Mouse (Mus musculus) midbrain, postnatal 0 days (tissue): ENCODE measurements around the gene Zfp39. TPM values are rescaled to one million over a fixed set of nuclear protein-coding genes. Genes with fewer than 3 reads are reported as not detected.

Source experiments
- ATAC-seq: fragments of 200-750 bp; cut with Nextera tagmentation; 2 replicates; pipeline ENCODE4 v1.8.0; 2017; ENCODE audit warnings: moderate number of reproducible peaks, mild to moderate bottlenecking, moderate TSS enrichment, moderate library complexity; ENCODE audit not compliant: low FRiP score
- DNase-seq: peaks from one replicate; pipeline ENCODE4 v3.0.0-alpha.2; 2015; ENCODE audit warnings: low spot score
- H3K27ac ChIP-seq: fragments of 300-500 bp; sonication (generic); 2 replicates; pipeline ENCODE4 v1.5.1; 2014; ENCODE audit warnings: low read depth, mild to moderate bottlenecking, low read length, mixed read lengths
- H3K27me3 ChIP-seq: fragments of 300-500 bp; sonication (generic); 2 replicates; pipeline ENCODE4 v1.6.1; 2014; ENCODE audit warnings: low read length, control low read depth, mixed read lengths; ENCODE audit not compliant: insufficient read depth
- H3K36me3 ChIP-seq: fragments of 300-500 bp; sonication (generic); 2 replicates; pipeline ENCODE4 v1.6.1; 2014; ENCODE audit warnings: low read length, control low read depth, mixed read lengths; ENCODE audit not compliant: insufficient read depth
- H3K4me1 ChIP-seq: fragments of 300-500 bp; sonication (generic); 2 replicates; pipeline ENCODE4 v1.6.1; 2014; ENCODE audit warnings: mild to moderate bottlenecking, control low read depth, antibody characterized with exemption, low read length, mixed read lengths; ENCODE audit not compliant: insufficient read depth
- H3K4me2 ChIP-seq: fragments of 300-500 bp; sonication (generic); 2 replicates; pipeline ENCODE4 v1.6.1; 2014; ENCODE audit warnings: low read depth, mild to moderate bottlenecking, low read length, mixed read lengths; ENCODE audit not compliant: poor library complexity, severe bottlenecking
- H3K4me3 ChIP-seq: fragments of 300-500 bp; sonication (generic); 2 replicates; pipeline ENCODE4 v1.5.1; 2014; ENCODE audit warnings: low read depth, mild to moderate bottlenecking, low read length, moderate library complexity
- H3K9ac ChIP-seq: fragments of 300-500 bp; sonication (generic); replicated peaks from 2 replicates; pipeline ENCODE4 v1.6.1; 2014; ENCODE audit warnings: mild to moderate bottlenecking, low read length, moderate library complexity, mixed read lengths; ENCODE audit not compliant: poor library complexity, severe bottlenecking
- H3K9me3 ChIP-seq: fragments of 300-500 bp; sonication (generic); 2 replicates; pipeline ENCODE4 v1.6.1; 2016; ENCODE audit warnings: low read length, control low read depth
- CTCF ChIP-seq: IDR thresholded peaks from 2 replicates; pipeline ENCODE4 v1.5.1; 2016; ENCODE audit warnings: antibody characterized with exemption, mild to moderate bottlenecking
- WGBS: fragments of 180-500 bp; shearing (Covaris S2); extraction: QIAGEN DNeasy Blood & Tissue Kit; methylation state at CpG from one replicate; pipeline ENCODE4 v1.1.7; 2014; 5-methylcytosine and 5-hydroxymethylcytosine counted together
- polyA plus RNA-seq: library from polyadenylated mRNA; unstranded; fragments of >200 nt; fragmentation: Nextera tagmentation; extraction: Ambion mirVana; gene quantifications from 2 replicates; pipeline ENCODE4 v1.2.1, GENCODE M21; 2015
- total RNA-seq: library from RNA; depleted of rRNA; stranded (reverse); fragments of >200 nt; gene quantifications from 2 replicates; pipeline ENCODE4 v1.2.3, GENCODE M21; 2014

The Zfp39 gene
- total and polyA plus RNA-seq, 2 experiments from 2014 or later: 7.5 to 9.5 TPM

GRCm38 (mm10) chr11:58897485-58897884, 6.5 kb downstream of the Zfp39 start:
- H3K4me1 ChIP-seq: no peaks in the 10 kb centered on the region
- ATAC-seq (no peak), DNase-seq (no peak)
- H3K9ac ChIP-seq: no peak overlapping the region
- 84% methylated on average over 6 of the region's 6 CpGs for WGBS
- H3K9me3 ChIP-seq: no peaks in the 10 kb centered on the region
- H3K27me3 ChIP-seq: no peaks in the 10 kb centered on the region
- H3K36me3 ChIP-seq: peaks cover 27% of the 10 kb centered on the region; the same call in 1 of the 2 replicates
- H3K4me2 ChIP-seq: no peak overlapping the region
- TF ChIP-seq CTCF: no peak
- H3K27ac ChIP-seq: no peak overlapping the region
- H3K4me3 ChIP-seq: no peak overlapping the region

- ATAC-seq (no peak), DNase-seq (no peak)
- H3K4me1 ChIP-seq: no peaks in the 10 kb centered on the region
- TF ChIP-seq CTCF: no peak
- H3K27ac ChIP-seq: no peak overlapping the region
- H3K9me3 ChIP-seq: no peaks in the 10 kb centered on the region
- no peaks in the 10 kb centered on the region for H3K27me3 ChIP-seq
- no peak overlapping the region for H3K4me2 ChIP-seq
- peaks cover 30% of the 10 kb centered on the region for H3K36me3 ChIP-seq
- no peak overlapping the region for H3K9ac ChIP-seq
- no peak overlapping the region for H3K4me3 ChIP-seq
- WGBS: 76% methylated on average over 6 of the region's 6 CpGs
Observed at GRCm38 (mm10) chr11:58894456-58894855, 9.6 kb downstream of the Zfp39 start.

GRCm38 (mm10) chr11:58890511-58890910, 13.5 kb downstream of the Zfp39 start:
- Histone ChIP-seq H3K9me3 (no peaks in the 10 kb centered on the region), H3K36me3 (peaks cover 21% of the 10 kb centered on the region), H3K4me3 (no peak overlapping the region), H3K27me3 (no peaks in the 10 kb centered on the region), H3K27ac (no peak overlapping the region), H3K9ac (no peak overlapping the region), H3K4me2 (no peak overlapping the region), H3K4me1 (no peaks in the 10 kb centered on the region)
- no peak for TF ChIP-seq CTCF
- WGBS: 94% methylated on average over 10 of the region's 10 CpGs
- DNase-seq: no peak
- no peak for ATAC-seq

- Histone ChIP-seq H3K9me3 (no peaks in the 10 kb centered on the region), H3K36me3 (peaks cover 36% of the 10 kb centered on the region), H3K4me3 (no peak overlapping the region), H3K4me1 (no peaks in the 10 kb centered on the region), H3K27ac (no peak overlapping the region), H3K27me3 (no peaks in the 10 kb centered on the region), H3K4me2 (no peak overlapping the region), H3K9ac (no peak overlapping the region)
- ATAC-seq (no peak), DNase-seq (no peak)
- TF ChIP-seq CTCF: no peak
- WGBS: 84% methylated on average over 8 of the region's 8 CpGs
Observed at GRCm38 (mm10) chr11:58883756-58884155, 20.3 kb downstream of the Zfp39 start.

GRCm38 (mm10) chr11:58870961-58871360, 33.1 kb downstream of the Zfp39 start:
- peaks cover 9% of the 10 kb centered on the region; the same call in 1 of the 2 replicates for H3K36me3 ChIP-seq
- no peak for TF ChIP-seq CTCF
- WGBS: 94% methylated on average over 4 of the region's 4 CpGs
- no peak overlapping the region for H3K9ac ChIP-seq
- no peaks in the 10 kb centered on the region for H3K27me3 ChIP-seq
- no peaks in the 10 kb centered on the region for H3K9me3 ChIP-seq
- H3K4me1 ChIP-seq: peaks cover 9% of the 10 kb centered on the region; the same call in 1 of the 2 replicates
- H3K4me2 ChIP-seq: no peak overlapping the region
- H3K4me3 ChIP-seq: no peak overlapping the region
- H3K27ac ChIP-seq: no peak overlapping the region
- no peak for ATAC-seq
- DNase-seq: no peak

GRCm38 (mm10) chr11:58867954-58868330, 36.1 kb downstream of the Zfp39 start:
- H3K36me3 ChIP-seq: peaks cover 9% of the 10 kb centered on the region; the same call in 1 of the 2 replicates
- H3K27me3 ChIP-seq: no peaks in the 10 kb centered on the region
- no peak for TF ChIP-seq CTCF
- no peaks in the 10 kb centered on the region for H3K9me3 ChIP-seq
- H3K9ac ChIP-seq: peak overlapping the region; percentile 86
- ATAC-seq (no peak), DNase-seq (no peak)
- H3K4me3 ChIP-seq: peak overlapping the region; percentile 79
- WGBS: 85% methylated on average over 6 of the region's 6 CpGs
- H3K27ac ChIP-seq: 0 out of 2 replicates have a peak overlapping the region, but pooled peaks have one; percentile 79
- H3K4me2 ChIP-seq: peak overlapping the region; percentile 63
- peaks cover 9% of the 10 kb centered on the region; the same call in 1 of the 2 replicates for H3K4me1 ChIP-seq
